ENCODE assay signal across 17 mouse cellular contexts in genomic region chr8:79305941-79306340, GRCm38 (mm10). TPM values are rescaled to one million over a fixed set of nuclear protein-coding genes. Genes with fewer than 3 reads are reported as not detected.
"Had no signal": no experiment of that assay in that cellular context is flagged by ENCODE, and none has a peak within 500 bp of the region (broad histone marks: within the 10 kb centered on the region; RNA-seq: fewer than 3 reads in every experiment).

No protein-coding gene starts in this region.

- H3K9me3 ChIP-seq: megakaryocyte, embryonic 14.5 days; midbrain, embryonic 13.5 days; midbrain, embryonic 15.5 days; neural tube, embryonic 13.5 days; neural tube, embryonic 15.5 days; stomach, embryonic 15.5 days had no signal

- H3K27ac ChIP-seq: macrophage; midbrain, embryonic 13.5 days; midbrain, embryonic 15.5 days; neural tube, embryonic 13.5 days; neural tube, embryonic 15.5 days; stomach, embryonic 15.5 days; stomach, postnatal 0 days had no signal

- DNase-seq: lung, adult 18-20 months; lung, embryonic 14.5 days; lung, postnatal 10 days; right cerebral cortex, postnatal 14 days; thymus, adult 2 months; thymus, postnatal 25 days; thymus, postnatal 4 days had no signal

- H3K9ac ChIP-seq: lung, embryonic 14.5 days; midbrain, embryonic 13.5 days; midbrain, embryonic 15.5 days; neural tube, embryonic 13.5 days; neural tube, embryonic 15.5 days; stomach, embryonic 15.5 days had no signal

- H3K4me1 ChIP-seq: midbrain, embryonic 13.5 days; midbrain, embryonic 15.5 days; neural tube, embryonic 13.5 days; neural tube, embryonic 15.5 days; stomach, embryonic 15.5 days had no signal

- ATAC-seq: midbrain, embryonic 13.5 days; midbrain, embryonic 15.5 days had no signal

- H3K4me3 ChIP-seq: megakaryocyte, embryonic 14.5 days; midbrain, embryonic 13.5 days; midbrain, embryonic 15.5 days; myocyte; neural tube, embryonic 13.5 days; neural tube, embryonic 15.5 days; stomach, embryonic 15.5 days had no signal

- H3K36me3 ChIP-seq: midbrain, embryonic 13.5 days; midbrain, embryonic 15.5 days; neural tube, embryonic 13.5 days; neural tube, embryonic 15.5 days; stomach, embryonic 15.5 days had no signal

RNA-seq across cellular contexts. Expression of gene 1700011L22Rik, which starts 57.6 kb away (rescaled TPM):
- total RNA-seq: megakaryocyte progenitor cell, adult 5-6 weeks had no signal
